Mouse (Mus musculus) cerebellum, adult 2 months (tissue): ENCODE measurements at regions not wholly inside any gene's neighbourhood (a gene's known extent, or its start where the extent isn't known, plus 50 kb on each side); places are given as distances from the start of the nearest gene placed in this dataset.

Source experiments
- DNase-seq, 2 experiments: peaks; one replicate each; pipeline ENCODE4 v3.0.0; 2021
- H3K27ac ChIP-seq: fragments of 200-500 bp; 2 replicates; pipeline ENCODE4 v1.5.1; 2012; ENCODE audit warnings: low read length, control low read depth, inconsistent platforms; ENCODE audit not compliant: insufficient read depth
- H3K27me3 ChIP-seq: fragments of 200-500 bp; 2 replicates; pipeline ENCODE4 v1.6.1; 2012; ENCODE audit warnings: inconsistent platforms, mild to moderate bottlenecking, low read length, moderate library complexity; ENCODE audit not compliant: control insufficient read depth, insufficient read depth
- H3K4me1 ChIP-seq: fragments of 200-500 bp; 2 replicates; pipeline ENCODE4 v1.6.1; 2011; ENCODE audit warnings: low read length; ENCODE audit not compliant: control insufficient read depth, insufficient read depth
- H3K4me3 ChIP-seq: fragments of 200-500 bp; replicated peaks from 2 replicates; pipeline ENCODE3; 2011; ENCODE audit warnings: mild to moderate bottlenecking, low read depth, low read length, control low read depth; ENCODE audit not compliant: insufficient read depth
- CTCF ChIP-seq: fragments of 200-500 bp; IDR thresholded peaks from 2 replicates; pipeline ENCODE4 v1.5.1; 2011; ENCODE audit warnings: low read depth, mild to moderate bottlenecking, control low read depth, low read length, moderate library complexity, borderline replicate concordance; ENCODE audit not compliant: insufficient read depth
- POLR2A ChIP-seq: fragments of 200-500 bp; IDR thresholded peaks from 2 replicates; pipeline ENCODE4 v1.6.1; 2011; ENCODE audit warnings: low read length, control low read depth, borderline replicate concordance; ENCODE audit not compliant: insufficient read depth
- WGBS: fragments of 180-500 bp; shearing (Covaris S2); methylation state at CpG from one replicate; pipeline ENCODE4 v1.1.7; 2018; 5-methylcytosine and 5-hydroxymethylcytosine counted together

- H3K4me3 ChIP-seq: no peak overlapping the region
- DNase-seq: no peak
- H3K27me3 ChIP-seq: no peaks in the 10 kb centered on the region
- no peaks in the 10 kb centered on the region for H3K4me1 ChIP-seq
- WGBS: 53% methylated on average over 4 of the region's 4 CpGs
- TF ChIP-seq CTCF (no peak), POLR2A (no peak)
- H3K27ac ChIP-seq: no peak overlapping the region
Observed at GRCm38 (mm10) chr14:62193371-62193770, 99.0 kb upstream of the Rnaseh2b start.

GRCm38 (mm10) chr14:62196776-62197175, 95.6 kb upstream of the Rnaseh2b start:
- WGBS: 63% methylated on average over 4 of the region's 4 CpGs

GRCm38 (mm10) chr14:62198476-62199190, 93.8 kb upstream of the Rnaseh2b start:
- DNase-seq: no peak
- H3K27ac ChIP-seq: no peak overlapping the region
- 83% methylated on average over 6 of the region's 6 CpGs for WGBS
- TF ChIP-seq POLR2A (no peak), CTCF (no peak)
- H3K4me3 ChIP-seq: no peak overlapping the region
- H3K4me1 ChIP-seq: no peaks in the 10 kb centered on the region
- no peaks in the 10 kb centered on the region for H3K27me3 ChIP-seq

More at GRCm38 (mm10) chr14:62196776-62197175, 95.6 kb upstream of the Rnaseh2b start:
- Histone ChIP-seq H3K4me1 (no peaks in the 10 kb centered on the region), H3K27me3 (no peaks in the 10 kb centered on the region), H3K4me3 (no peak overlapping the region), H3K27ac (no peak overlapping the region)
- DNase-seq: no peak
- TF ChIP-seq POLR2A: no peak
- TF ChIP-seq CTCF: no peak

DNA sequence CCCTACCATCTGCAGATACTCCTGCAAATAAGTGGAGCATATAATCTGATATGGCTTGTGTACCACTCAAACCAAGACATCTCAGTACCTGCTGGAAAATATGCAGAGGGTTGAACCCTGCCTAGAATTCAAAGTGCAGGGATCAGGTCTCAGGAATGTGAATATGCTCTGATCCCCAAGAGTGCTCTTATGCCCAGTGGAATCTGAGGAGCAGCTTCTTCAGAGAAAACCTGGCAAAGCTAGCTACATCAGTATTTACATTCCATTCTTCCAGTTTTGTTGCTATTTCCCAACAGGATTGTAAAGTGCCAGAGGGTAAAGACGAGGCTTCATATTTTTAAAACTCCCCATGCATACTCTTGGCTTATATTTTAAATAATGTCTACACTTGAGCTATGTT, 77.3 kb upstream of the Rnaseh2b start:
- no peak for DNase-seq
- Histone ChIP-seq H3K4me1 (no peaks in the 10 kb centered on the region), H3K27ac (no peak overlapping the region), H3K4me3 (no peak overlapping the region), H3K27me3 (no peaks in the 10 kb centered on the region; the same call in 1 of the 2 replicates)
- TF ChIP-seq CTCF (no peak), POLR2A (no peak)
- WGBS: 90% methylated on average over 1 of the region's 1 CpGs

GRCm38 (mm10) chr14:62216995-62217394, 75.4 kb upstream of the Rnaseh2b start:
- TF ChIP-seq CTCF (no peak), POLR2A (no peak)
- 88% methylated on average over 1 of the region's 1 CpGs for WGBS
- Histone ChIP-seq H3K4me1 (no peaks in the 10 kb centered on the region), H3K27ac (no peak overlapping the region), H3K4me3 (no peak overlapping the region), H3K27me3 (no peaks in the 10 kb centered on the region; the same call in 1 of the 2 replicates)
- no peak for DNase-seq

GRCm38 (mm10) chr14:62217971-62218370, 74.4 kb upstream of the Rnaseh2b start:
- no peaks in the 10 kb centered on the region for H3K27me3 ChIP-seq
- no peak overlapping the region for H3K27ac ChIP-seq
- WGBS: 73% methylated on average over 2 of the region's 2 CpGs
- H3K4me1 ChIP-seq: no peaks in the 10 kb centered on the region
- H3K4me3 ChIP-seq: no peak overlapping the region
- TF ChIP-seq CTCF: no peak
- no peak for TF ChIP-seq POLR2A
- DNase-seq: no peak

- TF ChIP-seq POLR2A (no peak), CTCF (no peak)
- Histone ChIP-seq H3K4me3 (no peak overlapping the region), H3K27me3 (no peaks in the 10 kb centered on the region), H3K27ac (no peak overlapping the region), H3K4me1 (no peaks in the 10 kb centered on the region; the same call in 1 of the 2 replicates)
- no peak for DNase-seq
- whole genome bisulfite sequencing: 27% methylated on average over 2 of the region's 2 CpGs
Observed at GRCm38 (mm10) chr14:62218716-62219115, 73.7 kb upstream of the Rnaseh2b start.

DNA sequence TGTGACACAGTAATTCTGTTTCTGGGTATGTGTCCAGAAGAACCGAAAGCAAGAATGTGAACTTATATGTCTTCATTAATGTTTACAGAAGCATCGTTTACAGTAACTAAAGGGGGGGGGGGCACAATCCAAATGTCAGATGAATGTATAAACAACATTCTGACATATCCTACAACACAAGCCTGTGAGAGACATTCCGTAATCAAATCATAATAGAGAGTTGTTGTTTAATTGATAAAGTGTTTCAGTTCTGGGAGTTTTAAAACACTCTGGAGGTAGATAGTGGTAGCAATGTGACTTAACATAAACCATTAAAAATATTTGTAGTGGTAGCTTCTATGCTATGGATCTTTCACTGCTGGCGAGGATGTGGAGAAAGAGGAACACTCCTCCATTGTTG, 71.6 kb upstream of the Rnaseh2b start:
- Histone ChIP-seq H3K27ac (no peak overlapping the region), H3K27me3 (no peaks in the 10 kb centered on the region), H3K4me1 (no peaks in the 10 kb centered on the region; the same call in 1 of the 2 replicates), H3K4me3 (no peak overlapping the region)
- no peak for DNase-seq
- no peak for TF ChIP-seq POLR2A
- no peak for TF ChIP-seq CTCF
- 89% methylated on average over 4 of the region's 4 CpGs for WGBS
